Mouse (Mus musculus) stomach, embryonic 16.5 days (tissue): ENCODE data around the gene Lrtm2. TPM values are rescaled to one million over a fixed set of nuclear protein-coding genes. Genes with fewer than 3 reads are reported as not detected.
"Not testable (repeated sequence)": the region's sequence is repeated elsewhere in the genome, so short reads cannot be mapped to it uniquely, and the experiment has no call there.

Source experiments
- ATAC-seq: fragments of 200-750 bp; cut with Nextera tagmentation; 2 replicates; pipeline ENCODE4 v1.8.0; 2017; ENCODE audit warnings: moderate number of reproducible peaks, moderate TSS enrichment; ENCODE audit not compliant: insufficient read depth, low FRiP score
- H3K27ac ChIP-seq: fragments of 300-500 bp; sonication (generic); 2 replicates; pipeline ENCODE4 v1.5.1; 2014; ENCODE audit warnings: low read length
- H3K27me3 ChIP-seq: fragments of 300-500 bp; sonication (generic); 2 replicates; pipeline ENCODE4 v1.6.1; 2014; ENCODE audit warnings: low read length, control low read depth, mixed read lengths; ENCODE audit not compliant: control insufficient read depth, insufficient read depth
- H3K36me3 ChIP-seq: fragments of 300-500 bp; sonication (generic); 2 replicates; pipeline ENCODE4 v1.6.1; 2014; ENCODE audit warnings: low read length; ENCODE audit not compliant: control insufficient read depth, insufficient read depth
- H3K4me1 ChIP-seq: fragments of 300-500 bp; sonication (generic); 2 replicates; pipeline ENCODE4 v1.6.1; 2014; ENCODE audit warnings: low read length, control low read depth, mixed read lengths; ENCODE audit not compliant: control insufficient read depth, insufficient read depth
- H3K4me2 ChIP-seq: fragments of 300-500 bp; sonication (generic); 2 replicates; pipeline ENCODE4 v1.6.1; 2014; ENCODE audit warnings: low read depth, low read length, mixed read lengths
- H3K4me3 ChIP-seq: fragments of 300-500 bp; sonication (generic); replicated peaks from 2 replicates; pipeline ENCODE4 v1.5.1; 2014; ENCODE audit warnings: mild to moderate bottlenecking, low read length
- H3K9ac ChIP-seq: fragments of 300-500 bp; sonication (generic); 2 replicates; pipeline ENCODE4 v1.6.1; 2014; ENCODE audit warnings: low read length
- H3K9me3 ChIP-seq: fragments of 300-500 bp; sonication (generic); replicated peaks from 2 replicates; pipeline ENCODE4 v1.6.1; 2016; ENCODE audit warnings: low read length, control low read depth; ENCODE audit not compliant: control insufficient read depth
- whole genome bisulfite sequencing: fragments of 180-500 bp; shearing (Covaris S2); extraction: QIAGEN DNeasy Blood & Tissue Kit; methylation state at CpG from one replicate; pipeline ENCODE4 v1.1.7; 2014; 5-methylcytosine and 5-hydroxymethylcytosine counted together
- polyA plus RNA-seq: library from polyadenylated mRNA; unstranded; fragments of >200 nt; fragmentation: Nextera tagmentation; extraction: Ambion mirVana; gene quantifications from 2 replicates; pipeline ENCODE4 v1.2.1, GENCODE M21; 2015

Gene Lrtm2
- polyA plus RNA-seq, result 0.22 and 0.65 TPM in 2 replicates

GRCm38 (mm10) chr6:119330506-119330905 is at the start of gene Lrtm2:
Gene Lrtm2, minus strand, starts transcription at chr6:119330766.
- peaks cover 7% of the 10 kb centered on the region; the same call in 1 of the 2 replicates for H3K4me1 ChIP-seq
- WGBS, result under 1% methylated on average over 31 of the region's 31 CpGs
- H3K9ac ChIP-seq, result no peak within 1 kb of the TSS
- peak within 1 kb of the TSS; percentile 47 for H3K4me2 ChIP-seq
- H3K27ac ChIP-seq, result no peak within 1 kb of the TSS
- no peaks in the 10 kb centered on the region for H3K9me3 ChIP-seq
- no peaks in the 10 kb centered on the region for H3K36me3 ChIP-seq
- peaks cover 39% of the 10 kb centered on the region for H3K27me3 ChIP-seq
- H3K4me3 ChIP-seq, result peak within 1 kb of the TSS; percentile 35
- no peak for ATAC-seq

- H3K4me1 ChIP-seq, result peaks cover 4% of the 10 kb centered on the region; the same call in 1 of the 2 replicates
- H3K36me3 ChIP-seq, result no peaks in the 10 kb centered on the region
- WGBS, result 74% methylated on average over 1 of the region's 1 CpGs
- no peaks in the 10 kb centered on the region for H3K9me3 ChIP-seq
- no peak overlapping the region for H3K4me3 ChIP-seq
- no peak for ATAC-seq
- H3K9ac ChIP-seq, result no peak overlapping the region
- H3K4me2 ChIP-seq, result no peak overlapping the region
- H3K27ac ChIP-seq, result no peak overlapping the region
- H3K27me3 ChIP-seq, result no peaks in the 10 kb centered on the region
These were observed 48.1 kb upstream of the Lrtm2 start for GRCm38 (mm10) chr6:119378631-119379030.

GRCm38 (mm10) chr6:119377613-119378012 is 47.0 kb upstream of the Lrtm2 start:
- Histone ChIP-seq H3K9ac (no peak overlapping the region), H3K36me3 (no peaks in the 10 kb centered on the region), H3K4me1 (peaks cover 4% of the 10 kb centered on the region; the same call in 1 of the 2 replicates), H3K9me3 (no peaks in the 10 kb centered on the region), H3K27ac (no peak overlapping the region), H3K4me2 (no peak overlapping the region), H3K27me3 (no peaks in the 10 kb centered on the region), H3K4me3 (no peak overlapping the region)
- no peak for ATAC-seq
- WGBS, result 43% methylated on average over 2 of the region's 2 CpGs

- H3K27me3 ChIP-seq, result no peaks in the 10 kb centered on the region
- H3K27ac ChIP-seq, result no peak overlapping the region
- no peak overlapping the region for H3K4me2 ChIP-seq
- H3K36me3 ChIP-seq, result no peaks in the 10 kb centered on the region
- WGBS, result 78% methylated on average over 5 of the region's 5 CpGs
- ATAC-seq, result no peak
- no peak overlapping the region for H3K9ac ChIP-seq
- H3K9me3 ChIP-seq, result no peaks in the 10 kb centered on the region
- H3K4me1 ChIP-seq, result peaks cover 4% of the 10 kb centered on the region; the same call in 1 of the 2 replicates
- no peak overlapping the region for H3K4me3 ChIP-seq
These were observed 44.5 kb upstream of the Lrtm2 start for GRCm38 (mm10) chr6:119375035-119375434.

GRCm38 (mm10) chr6:119373000-119373705 is 42.6 kb upstream of the Lrtm2 start:
- H3K9ac ChIP-seq, result no peak overlapping the region
- H3K36me3 ChIP-seq, result no peaks in the 10 kb centered on the region
- no peaks in the 10 kb centered on the region for H3K9me3 ChIP-seq
- ATAC-seq, result no peak
- no peaks in the 10 kb centered on the region for H3K27me3 ChIP-seq
- no peak overlapping the region for H3K4me3 ChIP-seq
- no peak overlapping the region for H3K4me2 ChIP-seq
- H3K27ac ChIP-seq, result no peak overlapping the region
- peaks cover 4% of the 10 kb centered on the region; the same call in 1 of the 2 replicates for H3K4me1 ChIP-seq

GRCm38 (mm10) chr6:119372237-119372636 is 41.7 kb upstream of the Lrtm2 start:
- H3K9ac ChIP-seq, result no peak overlapping the region
- no peak overlapping the region for H3K27ac ChIP-seq
- no peak overlapping the region for H3K4me3 ChIP-seq
- no peaks in the 10 kb centered on the region for H3K27me3 ChIP-seq
- ATAC-seq, result no peak
- H3K36me3 ChIP-seq, result no peaks in the 10 kb centered on the region
- no peak overlapping the region for H3K4me2 ChIP-seq
- 57% methylated on average over 5 of the region's 5 CpGs for WGBS
- H3K9me3 ChIP-seq, result no peaks in the 10 kb centered on the region
- peaks cover 4% of the 10 kb centered on the region; the same call in 1 of the 2 replicates for H3K4me1 ChIP-seq

- no peaks in the 10 kb centered on the region for H3K27me3 ChIP-seq
- no peak overlapping the region for H3K9ac ChIP-seq
- no peaks in the 10 kb centered on the region for H3K9me3 ChIP-seq
- no peaks in the 10 kb centered on the region for H3K36me3 ChIP-seq
- no peak for ATAC-seq
- no peak overlapping the region for H3K27ac ChIP-seq
- H3K4me3 ChIP-seq, result no peak overlapping the region
- H3K4me1 ChIP-seq, result peaks cover under 1% of the 10 kb centered on the region; the same call in 1 of the 2 replicates
- H3K4me2 ChIP-seq, result no peak overlapping the region
These were observed 41.1 kb upstream of the Lrtm2 start for GRCm38 (mm10) chr6:119371624-119372023.

- Histone ChIP-seq H3K4me2 (no peak overlapping the region), H3K36me3 (0 out of 2 replicates have a peak, but pooled peaks cover 8% of the 10 kb centered on the region)
These were observed 36.8 kb upstream of the Lrtm2 start for GRCm38 (mm10) chr6:119367382-119367781.

GRCm38 (mm10) chr6:119366800-119367199 is 36.2 kb upstream of the Lrtm2 start:
- H3K4me3 ChIP-seq, H3K9ac ChIP-seq, ATAC-seq, H3K9me3 ChIP-seq, H3K27me3 ChIP-seq, H3K4me2 ChIP-seq, H3K27ac ChIP-seq, H3K4me1 ChIP-seq, H3K36me3 ChIP-seq: not testable (repeated sequence)
- 75% methylated on average over 2 of the region's 4 CpGs for WGBS

More at GRCm38 (mm10) chr6:119367382-119367781, 36.8 kb upstream of the Lrtm2 start:
- Histone ChIP-seq H3K4me3 (no peak overlapping the region), H3K27me3 (no peaks in the 10 kb centered on the region), H3K9me3 (no peaks in the 10 kb centered on the region), H3K9ac (no peak overlapping the region), H3K4me1 (no peaks in the 10 kb centered on the region), H3K27ac (no peak overlapping the region)
- no peak for ATAC-seq
- WGBS, result 76% methylated on average over 2 of the region's 2 CpGs
